Comparison of ENCODE assay signal across 17 mouse cellular contexts in the genomic region with DNA sequence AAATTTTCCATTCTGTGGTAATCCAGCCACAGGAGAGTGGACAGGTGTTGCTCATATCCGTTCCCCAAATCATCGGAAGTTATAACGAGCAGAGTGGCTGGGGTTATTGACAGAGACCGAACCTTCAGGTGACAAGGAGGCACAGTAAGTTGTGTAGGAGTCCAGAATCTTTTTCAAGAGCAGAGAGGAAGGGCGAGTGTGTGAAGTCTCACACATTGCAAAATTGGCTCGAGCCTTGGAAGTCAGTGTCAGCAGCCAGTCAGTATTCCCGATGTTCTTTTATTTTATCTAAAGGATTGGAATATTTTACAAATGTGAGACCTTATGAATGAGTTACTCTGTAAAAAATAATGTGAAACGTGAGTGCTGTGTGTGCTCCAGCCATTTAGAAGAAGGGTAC.
"Had no signal": no experiment of that assay in that cellular context is flagged by ENCODE, and none has a peak within 500 bp of the region (broad histone marks: within the 10 kb centered on the region; RNA-seq: fewer than 3 reads in every experiment).

No protein-coding gene starts in this region.

- H3K4me3 ChIP-seq: lung, embryonic 15.5 days; megakaryocyte, embryonic 14.5 days; midbrain, embryonic 13.5 days; midbrain, embryonic 15.5 days; neural tube, embryonic 12.5 days; stomach, embryonic 15.5 days had no signal

- DNase-seq: lung, adult 2 months; lung, postnatal 14 days; lung, postnatal 36 days; right cerebral cortex, postnatal 14 days; thymus, adult 2 months; thymus, postnatal 25 days; thymus, postnatal 4 days had no signal

- ATAC-seq: lung, postnatal 0 days; midbrain, embryonic 13.5 days; midbrain, embryonic 15.5 days had no signal

- H3K4me2 ChIP-seq: lung, embryonic 15.5 days; midbrain, embryonic 11.5 days; midbrain, embryonic 13.5 days; midbrain, embryonic 15.5 days; neural tube, embryonic 12.5 days; stomach, embryonic 15.5 days had no signal

- H3K27me3 ChIP-seq: lung, embryonic 15.5 days; megakaryocyte, embryonic 14.5 days; midbrain, embryonic 13.5 days; midbrain, embryonic 15.5 days; neural tube, embryonic 12.5 days; stomach, embryonic 15.5 days had no signal

- H3K27ac ChIP-seq: lung, embryonic 15.5 days; macrophage; midbrain, embryonic 13.5 days; midbrain, embryonic 15.5 days; neural tube, embryonic 12.5 days; stomach, embryonic 15.5 days; stomach, postnatal 0 days had no signal

- H3K4me1 ChIP-seq: lung, embryonic 15.5 days; megakaryocyte, embryonic 14.5 days; neural tube, embryonic 12.5 days; stomach, embryonic 15.5 days had no signal

- H3K9me3 ChIP-seq: lung, embryonic 15.5 days; megakaryocyte, embryonic 14.5 days; midbrain, embryonic 13.5 days; midbrain, embryonic 15.5 days; neural tube, embryonic 12.5 days; stomach, embryonic 15.5 days had no signal

- H3K9ac ChIP-seq: lung, embryonic 15.5 days; midbrain, embryonic 13.5 days; midbrain, embryonic 15.5 days; neural tube, embryonic 12.5 days; stomach, embryonic 15.5 days had no signal

- H3K36me3 ChIP-seq: lung, embryonic 15.5 days; midbrain, embryonic 13.5 days; midbrain, embryonic 15.5 days; neural tube, embryonic 12.5 days; stomach, embryonic 15.5 days had no signal
